Mouse (Mus musculus) CH12.LX (cell line): ENCODE measurements around the gene Luc7l3.

Experiments
- E2F4 ChIP-seq: IDR thresholded peaks from 2 replicates; pipeline ENCODE4 v1.6.1; 2011; ENCODE audit warnings: low read depth, low read length, improper control_type of control experiment; ENCODE audit not compliant: insufficient replicate concordance
- POLR2AphosphoS2 ChIP-seq: IDR thresholded peaks from 2 replicates; pipeline ENCODE4 v1.6.1; 2011; ENCODE audit warnings: low read depth, low read length, improper control_type of control experiment

DNA sequence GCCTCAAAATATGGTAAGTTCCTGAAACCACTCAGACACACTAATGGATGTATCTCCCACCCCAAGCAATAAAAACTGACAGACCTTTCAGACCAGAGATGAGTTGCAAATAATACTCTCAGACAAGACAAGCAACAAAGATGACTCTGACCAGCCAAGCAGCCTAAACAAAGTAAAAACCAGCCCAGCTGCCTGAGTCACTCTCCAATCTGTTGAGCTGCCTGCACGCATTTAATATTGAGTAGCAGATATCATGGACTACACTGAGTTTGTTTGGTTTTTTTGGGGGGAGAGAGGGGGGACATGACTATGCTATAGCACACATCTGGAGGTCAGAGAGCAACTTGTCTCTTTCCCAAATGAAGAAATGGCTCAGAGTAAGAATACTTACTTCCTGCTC is 6.5 kb downstream of the Luc7l3 start:
- TF ChIP-seq E2F4 (no peak), POLR2AphosphoS2 (0 out of 2 replicates have a peak, but pooled peaks have one; percentile 0)
